Mouse (Mus musculus) B cell, adult 2 months (primary cell): ENCODE measurements at regions not wholly inside any gene's neighbourhood (a gene's known extent, or its start where the extent isn't known, plus 50 kb on each side); places are given as distances from the start of the nearest gene placed in this dataset.

ENCODE experiments used
- DNase-seq, 2 experiments: peaks; one replicate each; pipeline ENCODE4 v3.0.0; 2022

DNA sequence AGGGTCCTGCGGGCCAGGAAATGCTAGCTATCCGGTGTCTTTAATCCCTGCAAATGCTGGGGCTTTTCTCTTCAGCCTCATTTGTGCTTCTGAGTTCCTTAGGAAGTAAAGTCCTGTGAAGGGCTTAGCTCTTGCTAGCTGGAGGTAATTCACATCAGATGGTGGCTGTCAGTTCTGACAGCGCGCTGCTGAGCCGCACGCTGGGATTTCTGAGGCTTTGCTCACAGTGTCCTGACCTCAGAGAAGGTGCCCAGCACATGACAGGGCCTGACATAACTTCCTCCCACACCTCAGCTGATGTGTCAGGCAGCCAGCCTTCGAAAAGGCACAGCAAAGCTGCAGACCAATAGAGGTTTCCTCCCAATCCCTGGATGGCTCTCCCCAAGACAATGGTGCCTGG is 158.6 kb upstream of the Prok2 start:
- DNase-seq, result no peak

DNA sequence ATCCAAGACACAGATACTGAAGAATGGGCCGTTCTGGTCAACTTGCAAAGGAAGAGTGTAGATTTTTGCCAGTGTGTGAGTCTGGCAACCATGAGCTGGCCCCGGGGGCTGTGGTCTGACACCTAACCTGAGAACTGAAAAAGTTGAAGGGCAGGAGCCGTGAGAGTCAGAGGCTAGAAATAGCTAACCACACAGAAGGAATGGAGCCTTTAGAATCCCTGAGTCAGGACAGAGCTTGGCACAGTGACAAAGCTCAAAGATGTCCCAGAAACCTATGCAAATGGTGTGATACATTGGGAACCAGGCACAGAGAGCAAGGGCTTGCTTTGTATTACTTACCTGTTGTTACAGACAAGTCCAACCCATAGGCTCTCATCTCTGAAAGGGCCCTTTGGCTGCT is 157.9 kb upstream of the Prok2 start:
- DNase-seq, result no peak

DNA sequence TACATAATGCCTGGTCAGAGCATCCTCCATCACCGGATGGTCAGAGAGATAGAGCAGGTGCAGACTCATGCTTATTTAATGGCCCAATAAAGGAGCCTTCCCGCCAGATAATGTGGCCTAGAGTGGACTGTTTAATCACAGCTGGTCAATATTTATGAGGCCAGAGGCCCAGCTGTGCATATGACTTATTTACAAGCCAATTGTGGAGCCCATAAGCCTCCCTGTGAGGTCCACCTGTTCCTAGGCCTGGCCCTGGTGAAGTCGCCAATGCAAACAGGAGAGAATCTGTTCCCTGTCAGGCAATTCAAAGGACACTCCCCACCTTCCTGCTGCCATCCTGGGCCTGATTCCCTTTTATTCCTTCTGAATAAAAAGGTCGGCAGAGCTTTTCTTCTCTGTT is 155.4 kb upstream of the Prok2 start:
- DNase-seq, result no peak

DNA sequence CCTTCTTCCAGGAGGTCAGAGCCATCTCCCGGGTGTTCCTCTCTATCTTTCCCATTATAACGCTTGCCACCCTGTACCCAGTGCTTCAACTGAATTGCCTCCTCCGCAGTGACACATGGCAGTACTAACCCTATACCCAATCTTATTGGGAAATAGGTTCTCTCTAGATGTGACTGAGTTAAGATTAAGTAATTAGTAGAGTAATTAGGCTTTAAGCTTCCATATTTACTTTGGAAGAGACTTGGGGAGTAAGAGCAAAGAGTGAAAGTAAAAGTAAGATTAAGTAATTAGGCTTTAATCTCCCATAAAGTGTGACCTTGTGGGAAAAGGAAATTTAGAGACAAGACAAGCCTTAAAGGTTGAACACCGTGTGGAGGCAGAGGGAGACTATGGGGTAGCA is 148.7 kb upstream of the Prok2 start:
- no peak for DNase-seq

DNA sequence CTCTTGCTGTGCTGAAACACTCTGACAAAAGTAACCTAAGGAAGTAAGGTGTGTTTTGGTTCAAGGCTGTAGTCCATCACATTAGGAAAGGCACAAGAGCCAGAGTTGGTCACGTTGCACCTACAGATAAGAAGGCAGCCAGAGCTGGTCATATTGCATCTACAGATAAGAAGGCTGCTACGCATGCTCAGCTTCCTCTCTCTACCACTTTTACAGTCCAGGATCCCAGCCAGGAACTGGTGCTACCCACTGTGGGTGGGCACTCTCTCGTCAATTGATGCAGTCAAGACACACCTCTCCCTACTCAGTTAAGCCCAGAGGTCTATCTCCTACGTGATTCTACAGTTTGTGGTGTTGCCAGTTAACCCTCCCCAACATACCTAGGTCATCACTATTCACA is 147.8 kb upstream of the Prok2 start:
- DNase-seq, result no peak

DNA sequence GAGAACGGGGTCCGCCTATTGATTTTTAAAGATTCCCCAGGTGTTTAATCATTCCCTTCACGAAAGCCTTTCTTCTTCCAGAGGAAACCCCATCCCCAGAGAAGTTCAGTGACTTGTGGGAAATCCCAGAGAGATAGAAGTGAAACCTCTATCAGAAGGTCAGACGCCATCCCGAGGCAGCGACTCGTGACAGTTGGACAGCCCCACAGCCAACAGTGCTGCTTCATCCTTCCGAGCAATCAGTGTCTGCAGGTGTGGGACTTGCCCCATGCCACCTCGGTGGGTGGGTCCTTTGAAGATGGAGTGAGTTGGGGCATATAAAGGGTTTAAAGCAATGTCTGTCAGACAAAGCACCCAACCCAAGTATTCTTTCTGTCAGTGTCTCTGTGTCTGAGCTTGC is 139.9 kb upstream of the Prok2 start:
- DNase-seq, result no peak

DNA sequence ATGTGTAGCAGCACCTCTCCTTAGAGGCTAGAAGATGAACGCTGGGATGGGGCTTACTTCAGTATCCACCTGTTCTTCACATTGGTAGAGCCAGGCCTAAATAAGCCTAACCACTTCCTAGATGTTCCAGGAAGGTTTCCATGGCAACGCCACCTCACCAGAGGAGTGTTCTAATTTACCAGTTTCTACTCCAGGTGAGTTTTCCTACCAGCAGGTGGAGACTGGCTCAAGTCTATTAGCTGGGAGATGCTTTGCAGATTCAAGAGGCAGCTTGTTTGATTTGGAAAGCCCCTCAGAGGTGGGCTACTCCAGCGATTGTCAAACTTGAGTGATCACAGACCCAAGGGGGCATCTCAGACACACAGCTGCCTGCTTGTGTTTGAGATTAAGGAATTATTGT is 138.8 kb upstream of the Prok2 start:
- DNase-seq, result no peak

DNA sequence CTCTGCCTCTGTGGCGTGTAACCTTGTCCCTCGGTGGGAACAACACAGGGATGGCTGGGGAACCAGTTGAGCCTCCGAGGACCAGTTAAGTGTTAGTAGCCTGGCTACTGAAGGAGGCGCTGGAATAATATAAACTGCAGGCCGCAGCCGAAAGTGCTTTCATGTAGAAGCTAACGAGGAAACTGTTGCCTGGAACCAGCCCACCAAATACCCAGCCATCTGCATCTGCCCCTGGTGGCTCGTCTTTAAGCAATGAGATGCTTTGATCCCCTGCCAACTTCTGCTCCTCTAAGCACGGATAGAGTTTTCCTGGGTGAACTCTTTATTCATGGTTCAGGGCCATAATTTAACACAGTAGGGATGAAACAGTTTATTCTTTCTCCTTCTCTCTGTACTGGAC is 137.2 kb upstream of the Prok2 start:
- DNase-seq, result no peak

DNA sequence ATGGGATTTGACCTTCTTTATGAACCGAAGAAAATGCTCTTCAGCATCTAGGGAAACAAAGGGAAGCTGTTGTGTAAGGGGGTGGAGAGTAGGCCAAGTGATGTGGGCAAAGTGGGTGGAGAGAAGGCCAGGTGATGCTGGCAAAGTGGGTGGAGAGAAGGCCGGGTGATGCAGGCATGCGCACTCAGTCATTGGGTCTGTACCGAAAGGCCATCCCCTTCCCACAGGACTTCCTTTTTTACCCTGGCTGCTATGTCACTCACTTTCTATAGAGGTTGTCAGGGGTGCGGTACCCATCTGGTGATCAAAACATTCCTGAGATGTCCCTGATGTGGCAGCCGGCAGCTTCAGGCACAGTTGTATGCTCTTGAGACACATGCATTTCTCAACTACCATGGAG is 131.2 kb upstream of the Prok2 start:
- DNase-seq, result no peak

DNA sequence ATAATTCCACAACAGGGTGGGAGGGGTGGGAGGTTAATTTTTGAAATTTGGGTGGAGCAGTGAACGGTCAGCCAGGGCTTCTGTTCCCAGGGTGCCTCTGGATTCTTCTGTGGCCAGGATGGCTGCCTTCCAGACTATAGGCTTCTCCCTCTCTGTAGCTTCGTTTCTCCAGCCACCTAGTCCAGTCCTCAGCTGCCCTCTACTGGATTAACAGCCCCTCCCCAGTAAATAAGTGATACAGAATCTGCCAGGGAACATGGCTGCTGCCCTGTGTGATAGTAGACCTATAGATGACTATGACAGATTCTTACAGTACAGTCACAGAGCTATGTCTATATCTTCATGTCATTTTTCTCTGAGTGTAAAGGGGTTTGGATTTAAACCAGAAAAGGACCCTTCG is 127.5 kb upstream of the Prok2 start:
- no peak for DNase-seq

DNA sequence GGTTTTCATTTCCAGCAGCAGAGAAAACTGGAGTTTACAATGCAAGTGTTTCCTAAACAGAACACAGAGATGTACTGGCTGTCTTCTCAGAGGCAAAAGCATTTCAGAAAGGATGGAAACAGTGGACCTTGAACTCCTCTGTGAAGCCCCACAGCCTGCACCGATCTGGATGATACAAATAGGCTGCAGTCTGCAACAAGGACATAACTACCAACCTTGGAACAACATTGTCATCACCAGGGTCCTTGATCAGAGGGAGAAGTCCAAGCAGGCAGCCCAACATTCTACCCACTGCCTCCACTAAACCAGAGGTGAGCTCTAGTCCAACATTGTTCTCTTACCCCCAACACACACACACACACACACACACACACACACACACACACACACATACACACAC is 124.5 kb upstream of the Prok2 start:
- no peak for DNase-seq

DNA sequence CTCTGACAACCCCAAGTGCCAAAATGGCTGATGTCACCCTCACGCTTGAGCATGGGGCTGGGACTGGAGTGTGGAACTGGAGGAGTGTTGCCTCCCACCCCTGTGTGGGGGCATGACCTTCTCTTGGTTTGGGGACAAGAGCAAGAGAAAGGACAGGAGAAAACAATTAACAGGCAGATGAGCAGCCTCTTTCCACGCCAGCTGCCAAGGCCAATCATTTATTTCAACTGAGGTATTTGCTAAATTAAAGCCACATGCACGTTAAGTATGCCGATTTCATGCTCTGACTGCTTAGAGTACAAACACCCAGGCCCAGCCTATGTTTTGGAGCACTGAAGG is 119.3 kb upstream of the Prok2 start:
- no peak for DNase-seq

DNA sequence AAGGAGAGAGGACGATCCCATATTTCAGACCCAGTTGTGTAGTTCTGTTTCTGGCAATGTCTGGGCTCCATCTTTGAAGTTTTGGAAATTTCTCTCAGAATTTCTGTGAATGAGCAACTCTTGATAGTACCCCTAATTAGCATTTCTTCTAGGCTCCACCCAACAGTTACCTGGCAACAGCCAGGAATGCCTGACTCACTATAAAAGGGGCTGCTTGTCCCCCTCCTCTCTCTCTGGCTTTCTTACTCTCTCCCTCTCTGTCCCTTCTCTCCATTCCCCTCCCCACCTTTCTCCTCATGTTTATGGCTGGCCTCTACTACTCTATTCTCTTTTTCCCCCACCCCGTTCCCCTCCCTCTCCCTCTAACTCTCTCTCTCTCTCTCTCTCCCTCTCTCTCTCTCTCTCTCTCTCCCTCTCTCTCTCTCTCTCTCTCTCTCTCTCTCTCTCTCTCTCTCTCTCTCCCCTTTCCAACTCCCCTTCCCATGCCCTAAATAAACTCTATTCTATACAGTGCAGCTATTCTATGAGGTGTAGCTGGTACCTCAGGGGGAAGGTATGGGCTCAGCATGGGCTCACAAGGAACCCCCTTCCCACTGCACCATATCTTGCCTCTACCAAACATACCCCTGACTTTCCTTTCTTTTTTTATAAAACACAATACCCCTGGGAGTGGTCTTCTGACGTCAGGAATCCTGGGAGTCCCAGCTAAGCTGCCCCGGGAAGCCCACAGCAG is 118.7 kb upstream of the Prok2 start:
- no peak for DNase-seq

DNA sequence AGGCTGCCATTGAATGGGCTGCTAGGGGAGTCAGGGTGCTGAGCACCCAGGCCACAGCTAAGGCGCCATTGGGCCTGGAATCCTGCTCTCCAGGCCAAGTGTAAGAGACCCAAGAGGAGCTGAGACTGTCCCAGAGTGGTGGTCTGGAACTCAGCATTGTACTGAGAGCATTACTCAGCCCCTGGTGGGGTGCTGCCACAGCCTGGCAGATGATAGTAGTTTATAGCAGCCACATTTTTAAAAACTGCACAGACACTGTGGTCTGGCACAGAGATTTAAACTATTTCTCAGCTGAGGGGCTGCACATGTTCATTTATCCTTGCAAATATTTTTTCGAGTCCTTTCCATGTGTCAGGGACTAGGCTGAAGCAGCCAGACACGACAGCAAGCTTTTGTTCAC is 117.3 kb upstream of the Prok2 start:
- no peak for DNase-seq

DNA sequence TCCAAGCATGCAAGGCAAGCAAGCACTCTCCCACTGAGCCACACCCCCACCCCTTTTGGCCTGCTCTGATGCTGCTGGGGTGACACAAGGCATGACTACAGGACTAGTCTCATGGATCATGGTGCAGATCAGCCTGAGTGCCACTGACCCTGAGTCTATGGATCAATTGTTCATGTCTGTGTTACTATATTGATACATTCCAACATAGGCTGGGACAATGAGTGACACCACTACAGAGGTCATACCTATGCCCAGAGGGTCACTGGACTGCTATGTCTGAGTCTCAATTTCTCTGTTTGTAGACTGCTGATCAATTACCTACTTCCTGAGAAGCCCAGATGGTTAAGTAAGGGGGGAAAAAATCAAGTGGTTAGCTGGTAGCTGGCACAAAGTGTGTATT is 116.5 kb upstream of the Prok2 start:
- no peak for DNase-seq

DNA sequence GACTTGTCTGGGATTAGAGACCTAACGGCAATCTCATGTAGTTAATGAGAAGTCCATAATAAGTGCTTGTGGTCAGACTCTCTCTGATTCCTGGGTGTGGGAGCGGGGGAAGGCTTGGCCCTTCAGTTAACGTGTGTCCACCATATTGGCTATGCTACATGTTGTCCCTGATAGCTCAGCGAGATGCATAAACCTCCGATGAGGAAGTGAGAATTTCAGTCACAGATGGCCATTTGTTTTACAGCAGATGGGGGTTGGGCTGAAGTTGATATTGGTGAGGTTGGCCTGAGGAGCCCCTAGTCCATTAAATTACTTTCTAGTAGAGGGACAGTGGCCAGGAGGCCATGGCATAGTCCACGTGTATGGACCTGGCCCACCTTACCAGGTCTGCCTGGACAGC is 114.6 kb upstream of the Prok2 start:
- no peak for DNase-seq

DNA sequence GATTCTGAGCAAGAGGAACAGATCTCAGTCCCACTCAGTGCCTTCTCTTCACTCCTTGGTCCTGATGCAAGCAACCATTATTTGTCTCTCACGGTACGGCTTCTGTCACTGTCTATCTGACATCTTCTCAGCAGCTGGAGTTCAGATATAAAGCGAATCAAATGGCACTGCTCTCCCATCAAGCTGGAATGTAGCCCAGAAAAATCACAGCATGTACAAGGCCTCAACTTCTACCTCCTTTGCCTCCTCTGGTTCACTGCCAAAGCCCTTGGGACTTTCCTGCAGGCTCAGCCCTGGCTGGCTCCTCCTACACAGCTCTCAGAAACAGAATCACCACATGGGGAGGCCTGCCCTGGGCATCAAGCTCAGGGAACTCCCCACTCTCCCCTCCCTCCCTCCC is 107.1 kb upstream of the Prok2 start:
- no peak for DNase-seq

DNA sequence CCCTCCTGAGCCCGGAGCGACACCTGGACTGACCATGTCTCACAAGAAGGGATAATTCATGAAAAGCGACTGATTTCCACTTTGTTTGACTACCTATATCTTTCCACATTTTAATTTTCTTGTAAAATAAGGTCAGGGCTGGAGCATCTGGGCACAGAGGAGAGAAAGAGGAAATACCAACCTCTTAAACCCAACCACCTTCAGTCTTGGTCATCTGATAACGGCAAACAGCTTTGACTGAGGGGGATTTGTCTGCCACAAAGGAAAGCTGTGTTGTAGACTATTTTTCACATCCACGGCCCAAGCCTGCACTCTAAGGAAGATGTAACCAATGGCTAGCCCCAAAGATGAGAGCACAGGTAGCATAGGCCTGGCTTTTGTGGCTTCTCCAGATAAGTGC is 101.4 kb upstream of the Prok2 start:
- no peak for DNase-seq

DNA sequence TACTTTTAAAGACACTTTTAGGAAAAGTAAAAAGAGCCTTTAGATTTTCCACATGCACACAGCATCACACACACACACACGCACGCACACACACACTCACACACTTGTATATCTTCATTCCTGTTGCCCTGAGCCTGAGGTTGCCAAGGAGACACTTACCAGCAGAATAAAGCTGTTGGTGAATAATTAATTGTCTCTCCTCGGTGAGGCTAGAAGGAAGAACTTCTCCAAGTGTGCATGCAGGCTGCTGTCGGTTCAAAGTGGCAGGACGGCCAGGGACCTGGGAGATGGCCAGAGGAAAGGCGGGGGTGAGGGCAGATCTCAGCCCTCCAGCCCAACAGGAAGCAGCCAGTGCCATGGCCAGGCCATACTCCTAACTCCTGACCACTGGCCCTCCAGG is 98.6 kb upstream of the Prok2 start:
- DNase-seq, result no peak

DNA sequence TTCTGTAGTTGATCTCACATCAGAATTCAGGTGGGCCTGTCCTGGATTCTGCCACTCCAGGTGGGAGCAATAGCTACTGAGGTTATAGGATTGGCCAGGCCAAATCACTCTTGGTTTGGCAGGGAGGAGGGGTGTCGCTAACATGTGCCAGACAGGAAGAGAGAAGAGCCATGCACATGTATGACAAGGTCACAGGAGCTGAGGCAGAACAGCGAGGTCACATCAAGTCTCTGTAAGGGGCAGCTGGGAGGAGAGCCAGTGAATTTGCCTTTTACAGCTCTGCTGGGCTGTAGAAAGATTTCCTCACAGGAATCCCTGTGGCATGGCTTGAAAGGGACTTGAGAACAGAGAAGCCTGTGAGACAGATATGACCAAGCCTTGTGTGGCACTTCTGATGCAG is 96.3 kb upstream of the Prok2 start:
- DNase-seq, result no peak

DNA sequence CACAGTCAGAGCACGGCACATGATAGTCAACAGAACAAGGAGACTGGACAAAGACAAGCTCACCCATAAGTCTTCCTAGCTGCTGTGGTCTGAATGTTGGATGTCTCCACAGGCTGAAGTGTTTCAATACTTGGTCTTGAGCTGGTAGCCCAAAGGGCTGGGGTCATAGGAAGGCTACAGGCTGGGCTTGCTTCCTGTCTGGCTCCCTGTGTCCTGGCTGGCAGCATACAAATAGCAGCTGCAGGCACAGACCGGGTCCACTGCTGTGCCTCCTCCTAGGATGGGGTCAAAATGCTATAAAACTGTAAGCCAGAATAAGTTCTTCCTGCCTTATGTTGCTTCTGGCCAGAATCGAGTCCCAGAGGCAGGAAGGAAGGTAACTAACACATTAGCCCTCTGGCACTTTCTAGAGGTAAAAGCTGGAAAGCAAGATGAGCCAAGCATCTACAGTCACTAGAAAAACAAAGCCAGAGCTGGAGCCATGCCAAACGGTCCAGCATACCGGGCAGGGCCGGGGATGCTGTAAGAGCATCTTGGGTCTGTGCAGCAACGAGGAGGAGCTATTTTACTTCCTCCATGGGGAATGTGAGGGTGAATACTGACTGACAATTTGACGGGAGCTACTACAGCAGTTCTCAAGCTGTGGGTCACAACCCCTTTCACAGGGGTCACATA is 93.2 kb upstream of the Prok2 start:
- DNase-seq, result no peak

DNA sequence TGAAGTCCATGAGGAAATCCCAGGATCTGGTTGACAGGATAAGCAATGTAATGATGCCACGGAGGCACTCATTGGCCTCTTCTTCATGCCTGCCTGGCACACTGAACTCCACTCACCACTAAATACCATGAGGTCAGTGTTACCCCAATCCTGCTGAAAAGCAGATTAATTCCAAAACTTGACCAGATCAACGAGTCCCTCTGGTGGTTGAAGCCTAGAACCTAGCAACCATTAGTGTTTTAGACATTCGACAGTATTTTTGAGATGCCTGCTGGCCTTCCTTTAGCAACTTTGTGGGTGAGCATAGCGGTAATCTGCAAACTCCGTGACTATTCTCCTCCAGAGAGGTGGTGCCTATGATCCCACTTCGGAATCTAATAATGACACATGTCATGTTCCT is 92.3 kb upstream of the Prok2 start:
- no peak for DNase-seq

DNA sequence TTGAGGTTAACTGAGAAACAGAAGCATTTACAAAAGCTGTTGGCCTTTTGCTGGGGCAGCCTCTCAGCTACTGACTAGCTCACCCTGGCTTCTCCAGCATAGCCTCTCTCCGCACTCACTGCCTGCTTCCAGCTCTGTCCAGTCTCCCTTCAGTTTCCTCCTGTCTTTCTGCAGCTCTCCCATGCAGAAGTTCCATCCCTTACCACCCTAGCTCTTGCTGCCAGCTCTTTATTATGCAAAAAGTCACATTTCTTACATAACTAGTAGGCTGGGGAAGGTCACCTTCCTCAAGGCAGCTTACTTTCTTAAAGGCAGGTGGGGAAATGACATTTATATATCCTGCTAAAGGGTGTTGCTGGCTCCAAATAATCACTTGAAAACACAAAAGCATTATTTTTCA is 91.1 kb upstream of the Prok2 start:
- DNase-seq, result no peak

DNA sequence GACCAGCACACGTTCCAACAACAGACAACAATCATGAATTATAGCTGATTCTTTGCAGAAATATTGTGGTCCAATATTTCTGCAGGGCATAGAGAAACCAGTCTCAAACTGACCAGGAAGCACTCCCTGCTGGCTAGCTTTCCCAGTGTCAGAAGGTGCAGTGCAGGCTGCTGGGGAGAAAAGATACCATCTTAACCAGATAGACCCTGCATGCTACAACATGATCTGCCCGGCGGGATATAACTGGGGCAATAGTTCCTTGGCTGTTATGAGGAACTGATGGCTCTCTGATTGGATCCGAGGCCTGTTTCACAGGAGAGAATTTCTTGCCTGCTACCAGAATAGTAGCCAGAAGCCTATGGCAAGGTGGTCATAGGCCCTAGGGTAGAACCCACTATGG is 86.9 kb upstream of the Prok2 start:
- no peak for DNase-seq

DNA sequence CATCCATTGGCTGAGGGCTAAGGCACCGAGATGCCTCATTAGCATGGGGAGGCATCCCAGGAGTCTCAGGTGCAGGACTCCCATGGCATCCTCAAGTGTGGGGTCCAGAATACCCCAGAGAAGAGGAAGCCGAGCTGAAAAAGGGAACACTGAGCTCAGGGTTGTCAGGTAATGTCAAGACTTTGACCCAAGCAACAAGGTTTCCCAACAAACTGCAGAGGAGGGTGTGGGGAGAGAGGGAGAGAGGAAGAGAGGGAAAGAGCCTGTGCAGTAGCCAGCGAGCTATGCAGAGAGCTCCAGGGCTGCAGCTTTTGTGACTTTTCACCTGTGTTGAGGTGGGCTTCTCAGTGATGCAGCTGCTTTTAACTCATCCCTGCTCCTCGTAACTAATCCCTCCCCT is 85.7 kb upstream of the Prok2 start:
- no peak for DNase-seq
